Mouse (Mus musculus) intestine, embryonic 14.5 days (tissue): Measurements from ENCODE around the gene Mpped1. TPM values are rescaled to one million over a fixed set of nuclear protein-coding genes. Genes with fewer than 3 reads are reported as not detected.

Experiments
- ATAC-seq: fragments of 200-750 bp; cut with Nextera tagmentation; replicated peaks from 2 replicates; pipeline ENCODE4 v1.8.0; 2017; ENCODE audit warnings: low read depth, moderate number of reproducible peaks, moderate TSS enrichment, moderate library complexity; ENCODE audit not compliant: low FRiP score, low TSS enrichment
- DNase-seq: peaks from one replicate; pipeline ENCODE4 v3.0.0-alpha.2; 2018; ENCODE audit warnings: low spot score
- H3K27ac ChIP-seq: fragments of 300-500 bp; sonication (generic); 2 replicates; pipeline ENCODE4 v1.5.1; 2014; ENCODE audit warnings: low read depth, mild to moderate bottlenecking, control low read depth
- H3K27me3 ChIP-seq: fragments of 300-500 bp; sonication (generic); replicated peaks from 2 replicates; pipeline ENCODE4 v1.6.1; 2014; ENCODE audit warnings: low read length, control low read depth; ENCODE audit not compliant: control insufficient read depth, insufficient read depth
- H3K36me3 ChIP-seq: fragments of 300-500 bp; sonication (generic); 2 replicates; pipeline ENCODE4 v1.6.1; 2014; ENCODE audit warnings: low read length, control low read depth; ENCODE audit not compliant: control insufficient read depth, insufficient read depth
- H3K4me1 ChIP-seq: fragments of 300-500 bp; sonication (generic); replicated peaks from 2 replicates; pipeline ENCODE4 v1.6.1; 2014; ENCODE audit warnings: low read length, control low read depth, mixed read lengths; ENCODE audit not compliant: control insufficient read depth, insufficient read depth
- H3K4me2 ChIP-seq: fragments of 300-500 bp; sonication (generic); 2 replicates; pipeline ENCODE4 v1.6.1; 2014; ENCODE audit warnings: low read length
- H3K4me3 ChIP-seq: fragments of 300-500 bp; sonication (generic); 2 replicates; pipeline ENCODE4 v1.5.1; 2014; ENCODE audit warnings: low read depth, low read length, control low read depth, mixed read lengths
- H3K9ac ChIP-seq: fragments of 300-500 bp; sonication (generic); 2 replicates; pipeline ENCODE4 v1.6.1; 2014; ENCODE audit warnings: mild to moderate bottlenecking, low read length
- H3K9me3 ChIP-seq: fragments of 300-500 bp; sonication (generic); 2 replicates; pipeline ENCODE4 v1.6.1; 2016; ENCODE audit warnings: low read length, control low read depth; ENCODE audit not compliant: control insufficient read depth
- WGBS: fragments of 180-500 bp; shearing (Covaris S2); extraction: QIAGEN DNeasy Blood & Tissue Kit; methylation state at CpG from one replicate; pipeline ENCODE4 v1.1.7; 2014; 5-methylcytosine and 5-hydroxymethylcytosine counted together
- polyA plus RNA-seq: library from polyadenylated mRNA; unstranded; fragments of >200 nt; fragmentation: Nextera tagmentation; extraction: Ambion mirVana; gene quantifications from 2 replicates; pipeline ENCODE4 v1.2.1, GENCODE M21; 2014

Gene Mpped1
- polyA plus RNA-seq, 1 experiment from 2014 or later: 0.39 TPM

- no peaks in the 10 kb centered on the region for H3K9me3 ChIP-seq
- H3K36me3 ChIP-seq: no peaks in the 10 kb centered on the region
- H3K9ac ChIP-seq: peak overlapping the region; percentile 25; the same call in 1 of the 2 replicates
- no peak overlapping the region for H3K27ac ChIP-seq
- H3K4me1 ChIP-seq: no peaks in the 10 kb centered on the region
- H3K4me2 ChIP-seq: peak overlapping the region; percentile 77
- 3% methylated on average over 30 of the region's 92 CpGs for WGBS
- ATAC-seq: peak; percentile 27; the same call in 1 of the 2 replicates
- H3K27me3 ChIP-seq: peaks cover 60% of the 10 kb centered on the region
- peak overlapping the region; percentile 46 for H3K4me3 ChIP-seq
- no peak for DNase-seq
Observed at GRCm38 (mm10) chr15:83779855-83780740, 831 bp downstream of the Mpped1 start.

DNA sequence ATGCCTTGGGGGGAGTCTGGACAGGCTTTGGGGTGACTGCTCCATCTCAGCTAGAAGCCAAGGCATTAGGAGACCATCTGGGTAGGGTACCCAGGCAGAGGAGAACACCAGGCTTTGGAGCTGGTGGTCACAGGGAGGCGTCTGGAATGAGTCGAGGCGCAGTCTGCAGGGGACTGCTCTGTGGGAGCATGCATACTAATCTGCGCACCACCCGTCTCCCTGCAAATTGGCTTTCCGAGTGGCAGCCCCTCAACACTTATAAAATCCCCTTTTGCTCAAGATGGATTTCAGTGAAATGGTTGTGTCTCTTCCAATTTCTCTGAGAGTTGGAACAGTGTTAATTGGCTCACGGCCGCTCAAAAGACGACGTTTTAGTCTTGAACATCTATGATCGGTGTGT, 2.0 kb downstream of the Mpped1 start:
- no peak overlapping the region for H3K9ac ChIP-seq
- no peaks in the 10 kb centered on the region for H3K4me1 ChIP-seq
- DNase-seq (no peak), ATAC-seq (no peak)
- 79% methylated on average over 11 of the region's 11 CpGs for WGBS
- H3K36me3 ChIP-seq: no peaks in the 10 kb centered on the region
- H3K4me3 ChIP-seq: no peak overlapping the region
- no peak overlapping the region for H3K4me2 ChIP-seq
- H3K9me3 ChIP-seq: no peaks in the 10 kb centered on the region
- no peak overlapping the region for H3K27ac ChIP-seq
- peaks cover 60% of the 10 kb centered on the region for H3K27me3 ChIP-seq

- Histone ChIP-seq H3K36me3 (no peaks in the 10 kb centered on the region), H3K27ac (no peak overlapping the region), H3K9ac (no peak overlapping the region), H3K27me3 (peaks cover 60% of the 10 kb centered on the region), H3K4me3 (no peak overlapping the region), H3K9me3 (no peaks in the 10 kb centered on the region), H3K4me1 (no peaks in the 10 kb centered on the region), H3K4me2 (no peak overlapping the region)
- DNase-seq: no peak
- no peak for ATAC-seq
- WGBS: 69% methylated on average over 9 of the region's 9 CpGs
Observed at GRCm38 (mm10) chr15:83782284-83782683, 3.0 kb downstream of the Mpped1 start.

DNA sequence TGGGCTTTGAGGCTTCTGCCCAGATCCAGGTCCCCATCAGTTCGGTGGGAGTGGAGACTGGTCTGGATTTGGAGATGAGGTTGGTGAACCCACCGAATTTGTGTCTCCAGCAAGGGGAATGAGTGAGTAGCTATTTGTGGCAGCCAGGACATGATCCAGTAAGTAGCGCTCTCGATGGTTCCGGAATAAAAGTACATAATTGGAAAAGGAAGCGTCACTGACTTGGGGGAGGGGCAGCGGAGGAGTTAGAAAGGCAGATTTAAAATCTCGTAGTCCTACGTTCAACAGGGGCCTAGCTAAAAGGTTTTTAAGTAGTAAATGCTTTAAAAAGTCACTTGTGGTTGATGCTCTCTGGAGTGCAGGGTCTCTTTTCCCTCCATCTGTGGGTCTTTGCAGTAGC, 5.5 kb downstream of the Mpped1 start:
- Histone ChIP-seq H3K36me3 (no peaks in the 10 kb centered on the region), H3K4me3 (no peak overlapping the region), H3K9me3 (no peaks in the 10 kb centered on the region), H3K9ac (no peak overlapping the region), H3K27ac (no peak overlapping the region), H3K4me2 (no peak overlapping the region), H3K27me3 (peaks cover 37% of the 10 kb centered on the region), H3K4me1 (no peaks in the 10 kb centered on the region)
- DNase-seq (no peak), ATAC-seq (no peak)
- WGBS: 72% methylated on average over 9 of the region's 9 CpGs

- Histone ChIP-seq H3K27ac (no peak overlapping the region), H3K9ac (no peak overlapping the region), H3K27me3 (0 out of 2 replicates have a peak, but pooled peaks cover 2% of the 10 kb centered on the region), H3K9me3 (no peaks in the 10 kb centered on the region), H3K36me3 (no peaks in the 10 kb centered on the region), H3K4me2 (no peak overlapping the region), H3K4me3 (no peak overlapping the region), H3K4me1 (no peaks in the 10 kb centered on the region)
- 74% methylated on average over 9 of the region's 9 CpGs for whole genome bisulfite sequencing
- no peak for ATAC-seq
- DNase-seq: no peak
Observed at GRCm38 (mm10) chr15:83789046-83789445, 9.8 kb downstream of the Mpped1 start.

DNA sequence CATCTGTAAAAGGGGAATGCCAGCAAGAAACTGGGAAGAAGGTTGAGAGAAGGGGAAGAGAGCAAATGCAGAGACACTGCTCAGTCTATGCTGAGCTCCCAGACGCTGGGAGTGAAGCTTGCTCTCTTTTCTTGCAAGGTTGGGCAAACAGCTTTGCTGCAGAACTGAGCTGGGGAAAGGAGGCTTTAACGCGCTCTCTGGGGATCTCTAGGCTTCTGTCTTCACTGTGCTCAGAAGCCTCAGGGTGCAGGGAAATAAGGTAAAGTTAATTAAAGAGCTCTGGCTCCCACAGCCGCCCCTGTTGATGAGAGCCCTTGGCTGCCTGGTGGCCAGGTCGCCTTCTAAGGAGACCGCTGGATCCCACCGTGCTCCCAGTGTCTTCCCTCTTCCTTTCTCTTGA, 17.7 kb downstream of the Mpped1 start:
- Histone ChIP-seq H3K9ac (no peak overlapping the region), H3K9me3 (no peaks in the 10 kb centered on the region), H3K4me3 (no peak overlapping the region), H3K4me1 (no peaks in the 10 kb centered on the region), H3K36me3 (no peaks in the 10 kb centered on the region), H3K4me2 (no peak overlapping the region), H3K27ac (no peak overlapping the region), H3K27me3 (no peaks in the 10 kb centered on the region)
- 70% methylated on average over 7 of the region's 7 CpGs for WGBS
- DNase-seq (no peak), ATAC-seq (no peak)

DNA sequence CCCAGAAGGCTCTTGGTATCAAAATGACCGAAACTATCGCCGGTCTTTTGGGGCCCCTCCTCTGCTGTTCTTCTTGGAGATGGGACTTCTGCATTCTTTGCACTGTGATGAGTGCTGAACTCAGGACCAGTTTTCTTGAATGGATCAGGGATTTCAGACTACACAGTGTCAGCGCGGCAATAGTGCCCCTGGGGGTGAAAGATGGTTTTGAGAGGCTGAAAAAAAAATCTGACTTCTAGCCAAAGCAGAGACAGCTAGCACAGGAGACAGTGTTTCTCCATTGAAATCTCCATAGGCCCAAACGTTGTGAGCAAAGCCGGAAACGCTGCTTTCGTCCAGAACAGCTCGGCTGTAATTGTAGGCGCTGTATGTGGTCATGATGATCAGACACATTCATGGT, 19.7 kb downstream of the Mpped1 start:
- no peaks in the 10 kb centered on the region for H3K9me3 ChIP-seq
- no peak for ATAC-seq
- no peak overlapping the region for H3K4me2 ChIP-seq
- no peaks in the 10 kb centered on the region for H3K27me3 ChIP-seq
- DNase-seq: no peak
- H3K36me3 ChIP-seq: no peaks in the 10 kb centered on the region
- H3K4me1 ChIP-seq: no peaks in the 10 kb centered on the region
- no peak overlapping the region for H3K9ac ChIP-seq
- H3K4me3 ChIP-seq: no peak overlapping the region
- H3K27ac ChIP-seq: no peak overlapping the region
- 81% methylated on average over 11 of the region's 11 CpGs for WGBS

DNA sequence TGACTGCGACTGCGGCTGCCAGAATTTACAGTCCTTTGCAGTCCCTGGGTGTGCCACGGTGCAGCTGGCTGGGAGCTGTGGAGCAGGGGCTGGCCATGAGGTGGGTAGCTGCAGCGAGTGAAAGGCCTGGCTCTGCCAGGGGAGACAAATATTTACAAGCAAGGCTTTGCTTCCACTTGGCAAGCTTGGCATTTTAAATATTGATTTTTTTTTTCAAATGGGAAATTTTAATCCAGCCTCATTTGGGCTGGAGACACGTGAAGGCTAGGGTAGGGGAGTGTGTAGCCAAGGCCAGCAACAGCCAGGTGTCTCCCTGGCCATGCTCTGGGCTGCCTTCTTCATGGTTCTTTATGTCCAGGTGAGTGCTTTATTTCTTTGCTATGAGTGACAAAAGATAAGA, 21.7 kb downstream of the Mpped1 start:
- no peak for ATAC-seq
- H3K9ac ChIP-seq: no peak overlapping the region
- H3K9me3 ChIP-seq: no peaks in the 10 kb centered on the region
- H3K4me3 ChIP-seq: no peak overlapping the region
- no peak overlapping the region for H3K27ac ChIP-seq
- no peaks in the 10 kb centered on the region for H3K36me3 ChIP-seq
- DNase-seq: no peak
- 58% methylated on average over 5 of the region's 5 CpGs for WGBS
- no peaks in the 10 kb centered on the region for H3K4me1 ChIP-seq
- H3K27me3 ChIP-seq: no peaks in the 10 kb centered on the region
- H3K4me2 ChIP-seq: no peak overlapping the region

DNA sequence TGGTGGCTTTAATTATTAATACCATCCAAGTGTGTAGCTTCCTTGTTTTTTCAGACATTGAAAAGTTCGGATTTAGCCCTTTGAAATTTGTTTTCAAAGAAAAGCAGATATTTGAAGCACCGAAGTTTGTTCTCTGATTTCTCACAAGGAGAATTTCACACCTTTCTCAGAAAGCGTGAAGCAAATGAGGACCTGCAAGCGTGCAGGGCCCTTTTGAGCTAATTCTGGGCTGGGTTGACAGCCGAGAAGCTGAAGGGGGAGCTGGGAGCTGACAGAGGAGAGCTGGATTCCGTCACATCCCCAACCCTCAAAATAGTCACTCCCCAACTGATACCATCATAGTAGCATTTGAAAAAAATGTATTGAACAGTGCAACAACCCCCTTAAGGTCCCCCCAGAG, 34.8 kb downstream of the Mpped1 start:
- WGBS: 65% methylated on average over 6 of the region's 6 CpGs

More for the DNA sequence above, 34.8 kb downstream of the Mpped1 start:
- no peak overlapping the region for H3K9ac ChIP-seq
- H3K9me3 ChIP-seq: no peaks in the 10 kb centered on the region
- no peak for ATAC-seq
- H3K4me3 ChIP-seq: no peak overlapping the region
- no peak for DNase-seq
- no peaks in the 10 kb centered on the region for H3K27me3 ChIP-seq
- H3K36me3 ChIP-seq: no peaks in the 10 kb centered on the region
- H3K27ac ChIP-seq: no peak overlapping the region
- H3K4me2 ChIP-seq: no peak overlapping the region
- H3K4me1 ChIP-seq: no peaks in the 10 kb centered on the region
